Mouse (Mus musculus) lung, embryonic 15.5 days (tissue): ENCODE results near the gene Gm12253. TPM values are rescaled to one million over a fixed set of nuclear protein-coding genes. Genes with fewer than 3 reads are reported as not detected.

Source experiments
- ATAC-seq: fragments of 200-750 bp; cut with Nextera tagmentation; 2 replicates; pipeline ENCODE4 v1.8.0; 2017; ENCODE audit warnings: moderate number of reproducible peaks, borderline replicate concordance; ENCODE audit not compliant: low FRiP score, low TSS enrichment; ENCODE audit errors: extremely low read depth
- H3K27ac ChIP-seq: fragments of 300-500 bp; sonication (generic); 2 replicates; pipeline ENCODE4 v1.5.1; 2015; ENCODE audit warnings: moderate library complexity, mild to moderate bottlenecking, inconsistent platforms
- H3K27me3 ChIP-seq: fragments of 300-500 bp; sonication (generic); 2 replicates; pipeline ENCODE4 v1.6.1; 2015; ENCODE audit warnings: inconsistent platforms
- H3K36me3 ChIP-seq: fragments of 300-500 bp; sonication (generic); 2 replicates; pipeline ENCODE4 v1.6.1; 2015; ENCODE audit warnings: inconsistent platforms
- H3K4me1 ChIP-seq: fragments of 300-500 bp; sonication (generic); 2 replicates; pipeline ENCODE4 v1.6.1; 2015; ENCODE audit warnings: inconsistent platforms
- H3K4me2 ChIP-seq: fragments of 300-500 bp; sonication (generic); 2 replicates; pipeline ENCODE4 v1.6.1; 2015; ENCODE audit warnings: inconsistent platforms, mild to moderate bottlenecking, moderate library complexity
- H3K4me3 ChIP-seq: fragments of 300-500 bp; sonication (generic); 2 replicates; pipeline ENCODE4 v1.5.1; 2015; ENCODE audit warnings: mild to moderate bottlenecking, inconsistent platforms
- H3K9ac ChIP-seq: fragments of 300-500 bp; sonication (generic); 2 replicates; pipeline ENCODE4 v1.6.1; 2015; ENCODE audit warnings: inconsistent platforms
- H3K9me3 ChIP-seq: fragments of 300-500 bp; sonication (generic); 2 replicates; pipeline ENCODE4 v1.6.1; 2016; ENCODE audit warnings: inconsistent platforms
- WGBS: fragments of 180-500 bp; shearing (Covaris S2); methylation state at CpG from one replicate; pipeline ENCODE4 v1.1.7; 2015; 5-methylcytosine and 5-hydroxymethylcytosine counted together
- polyA plus RNA-seq: library from polyadenylated mRNA; unstranded; fragments of >200 nt; fragmentation: Nextera tagmentation; extraction: Ambion mirVana; gene quantifications from 2 replicates; pipeline ENCODE4 v1.2.1, GENCODE M21; 2015

The Gm12253 gene
- not detected in 2 replicates for polyA plus RNA-seq

DNA sequence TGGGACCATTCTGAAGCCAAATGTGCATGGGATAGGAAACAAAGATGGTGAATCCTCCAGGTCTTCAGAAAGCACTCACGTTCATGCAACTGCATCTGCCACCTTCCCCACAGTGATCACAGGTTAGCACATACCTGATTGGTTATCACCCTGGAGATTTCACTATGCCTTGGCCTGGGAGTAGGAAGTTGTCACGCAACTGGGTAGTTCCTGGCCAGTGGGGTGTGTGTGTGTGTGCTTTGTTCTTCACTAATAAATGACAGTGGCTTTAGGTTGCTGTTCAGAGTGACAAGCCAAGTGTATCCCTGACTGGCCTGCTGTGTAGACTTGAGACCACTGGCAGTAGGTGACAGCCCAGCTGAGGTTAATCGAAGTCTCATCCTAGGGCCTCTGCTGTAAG, at the start of gene Gm12253:
Gene Gm12253, plus strand, starts transcription at position 301 of the 400 bp plus-strand sequence.
- H3K4me2 ChIP-seq = no peak within 1 kb of the TSS
- no peak within 1 kb of the TSS for H3K4me3 ChIP-seq
- no peaks in the 10 kb centered on the region for H3K36me3 ChIP-seq
- H3K4me1 ChIP-seq = no peaks in the 10 kb centered on the region
- WGBS = 83% methylated on average over 3 of the region's 3 CpGs
- H3K9me3 ChIP-seq = no peaks in the 10 kb centered on the region
- no peak within 1 kb of the TSS for H3K27ac ChIP-seq
- ATAC-seq = no peak
- no peaks in the 10 kb centered on the region for H3K27me3 ChIP-seq
- no peak within 1 kb of the TSS for H3K9ac ChIP-seq

- H3K9me3 ChIP-seq = no peaks in the 10 kb centered on the region
- H3K36me3 ChIP-seq = no peaks in the 10 kb centered on the region
- no peak overlapping the region for H3K4me2 ChIP-seq
- WGBS = 64% methylated on average over 6 of the region's 6 CpGs
- H3K4me3 ChIP-seq = no peak overlapping the region
- ATAC-seq = no peak
- no peaks in the 10 kb centered on the region for H3K27me3 ChIP-seq
- no peak overlapping the region for H3K27ac ChIP-seq
- no peaks in the 10 kb centered on the region for H3K4me1 ChIP-seq
- no peak overlapping the region for H3K9ac ChIP-seq
Measured at GRCm38 (mm10) chr11:58399985-58400645, 32.2 kb upstream of the Gm12253 start.

- H3K9ac ChIP-seq = no peak overlapping the region
- no peak for ATAC-seq
Measured at GRCm38 (mm10) chr11:58400655-58401054, 31.7 kb upstream of the Gm12253 start.

DNA sequence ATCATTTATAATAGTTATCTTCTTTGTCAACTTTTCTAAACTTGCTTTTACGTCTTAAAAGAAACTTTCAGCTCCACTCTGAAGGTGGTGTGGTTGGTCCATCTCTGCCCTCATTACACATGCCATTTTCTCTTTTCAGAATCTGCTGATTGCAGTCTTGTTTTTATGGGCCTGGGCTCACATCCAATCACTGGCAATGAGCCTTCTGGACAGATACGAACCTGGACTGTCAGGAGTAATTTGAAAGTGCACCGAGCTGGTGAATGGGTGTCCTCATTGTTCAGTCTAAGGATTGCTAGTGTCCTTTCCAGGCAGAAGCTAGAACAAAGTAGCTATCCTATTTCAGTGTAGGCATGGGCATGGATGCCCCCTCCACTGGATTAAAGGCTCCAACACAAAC, 24.3 kb upstream of the Gm12253 start:
- Histone ChIP-seq H3K9me3 (no peaks in the 10 kb centered on the region), H3K36me3 (no peaks in the 10 kb centered on the region), H3K4me2 (no peak overlapping the region), H3K4me1 (no peaks in the 10 kb centered on the region), H3K27ac (no peak overlapping the region), H3K27me3 (no peaks in the 10 kb centered on the region), H3K4me3 (no peak overlapping the region), H3K9ac (no peak overlapping the region)
- ATAC-seq = no peak
- WGBS = 61% methylated on average over 3 of the region's 3 CpGs

More at GRCm38 (mm10) chr11:58400655-58401054, 31.7 kb upstream of the Gm12253 start:
- WGBS = 52% methylated on average over 5 of the region's 5 CpGs
- Histone ChIP-seq H3K4me2 (no peak overlapping the region), H3K36me3 (no peaks in the 10 kb centered on the region), H3K27ac (no peak overlapping the region), H3K27me3 (no peaks in the 10 kb centered on the region), H3K4me1 (no peaks in the 10 kb centered on the region), H3K4me3 (no peak overlapping the region), H3K9me3 (no peaks in the 10 kb centered on the region)

DNA sequence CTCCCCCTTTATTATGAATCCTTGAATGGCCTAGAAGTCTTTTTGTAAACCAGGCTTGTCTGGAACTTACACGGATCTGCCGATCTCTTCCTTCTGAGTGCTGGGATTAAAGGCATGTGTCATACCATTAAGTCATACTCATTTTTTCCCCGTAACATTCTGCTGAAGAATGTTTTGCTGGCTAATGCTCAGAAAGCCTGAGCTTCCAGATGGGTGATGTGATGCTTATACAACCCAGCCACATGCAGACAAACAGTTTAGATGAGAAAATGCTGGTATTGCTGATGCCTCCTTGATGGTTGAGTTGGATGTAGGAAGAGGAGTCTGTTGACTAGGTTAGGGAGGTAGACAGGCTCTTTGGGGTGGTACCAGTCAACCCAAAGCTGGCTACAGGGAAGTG, 14.0 kb upstream of the Gm12253 start:
- H3K9me3 ChIP-seq = no peaks in the 10 kb centered on the region
- H3K27ac ChIP-seq = no peak overlapping the region
- no peaks in the 10 kb centered on the region for H3K4me1 ChIP-seq
- H3K4me3 ChIP-seq = no peak overlapping the region
- no peaks in the 10 kb centered on the region for H3K27me3 ChIP-seq
- H3K9ac ChIP-seq = no peak overlapping the region
- no peak for ATAC-seq
- H3K36me3 ChIP-seq = no peaks in the 10 kb centered on the region
- WGBS = 48% methylated on average over 3 of the region's 3 CpGs
- no peak overlapping the region for H3K4me2 ChIP-seq

GRCm38 (mm10) chr11:58420815-58421214, 11.5 kb upstream of the Gm12253 start, which contains the start of gene 1810065E05Rik:
1810065E05Rik (plus strand) TSS chr11:58421111.
- H3K4me1 ChIP-seq = no peaks in the 10 kb centered on the region

GRCm38 (mm10) chr11:58437866-58438265, 5.5 kb downstream of the Gm12253 start:
- WGBS = 37% methylated on average over 5 of the region's 5 CpGs

More at GRCm38 (mm10) chr11:58420815-58421214, 11.5 kb upstream of the Gm12253 start, which contains the start of gene 1810065E05Rik:
- no peak within 1 kb of the TSS for H3K27ac ChIP-seq
- WGBS = 19% methylated on average over 1 of the region's 1 CpGs
- H3K9me3 ChIP-seq = no peaks in the 10 kb centered on the region
- no peaks in the 10 kb centered on the region for H3K36me3 ChIP-seq
- ATAC-seq = no peak
- no peak within 1 kb of the TSS for H3K4me2 ChIP-seq
- no peak within 1 kb of the TSS for H3K4me3 ChIP-seq
- no peaks in the 10 kb centered on the region for H3K27me3 ChIP-seq
- H3K9ac ChIP-seq = no peak within 1 kb of the TSS

GRCm38 (mm10) chr11:58452759-58453158, 20.4 kb downstream of the Gm12253 start, which contains the start of gene Lypd9:
Lypd9 (minus strand) TSS chr11:58452923.
- no peaks in the 10 kb centered on the region for H3K36me3 ChIP-seq
- no peaks in the 10 kb centered on the region for H3K9me3 ChIP-seq
- no peak for ATAC-seq
- no peak within 1 kb of the TSS for H3K4me3 ChIP-seq
- no peak within 1 kb of the TSS for H3K27ac ChIP-seq
- H3K27me3 ChIP-seq = no peaks in the 10 kb centered on the region
- H3K4me1 ChIP-seq = no peaks in the 10 kb centered on the region
- no peak within 1 kb of the TSS for H3K4me2 ChIP-seq
- H3K9ac ChIP-seq = no peak within 1 kb of the TSS
- 95% methylated on average over 9 of the region's 9 CpGs for WGBS

More at GRCm38 (mm10) chr11:58437866-58438265, 5.5 kb downstream of the Gm12253 start:
- H3K9me3 ChIP-seq = no peaks in the 10 kb centered on the region
- H3K9ac ChIP-seq = no peak overlapping the region
- H3K27ac ChIP-seq = no peak overlapping the region
- H3K4me2 ChIP-seq = no peak overlapping the region
- H3K4me3 ChIP-seq = no peak overlapping the region
- H3K36me3 ChIP-seq = no peaks in the 10 kb centered on the region
- no peaks in the 10 kb centered on the region for H3K27me3 ChIP-seq
- ATAC-seq = no peak
- H3K4me1 ChIP-seq = no peaks in the 10 kb centered on the region

DNA sequence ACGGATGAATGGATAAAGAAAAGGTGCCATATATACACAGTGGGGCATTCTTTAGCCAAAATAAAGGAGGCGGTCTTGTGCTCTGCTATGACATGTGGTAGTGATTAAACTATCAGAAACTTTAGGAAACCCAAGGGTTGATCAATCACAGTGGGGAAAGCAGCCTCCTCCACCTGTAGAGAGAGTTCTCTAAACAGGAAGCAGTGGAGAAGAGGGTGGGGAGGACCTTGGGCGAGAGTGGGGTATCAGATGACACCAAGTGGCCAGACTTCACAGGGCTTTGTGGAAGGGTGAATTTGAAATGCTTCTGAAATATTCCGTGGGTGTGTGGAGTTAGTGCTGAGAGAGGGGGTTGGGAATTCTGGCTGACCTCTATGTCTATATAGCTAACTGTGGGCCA, 21.2 kb downstream of the Gm12253 start:
- H3K9ac ChIP-seq = no peak overlapping the region
- no peaks in the 10 kb centered on the region for H3K36me3 ChIP-seq
- no peak overlapping the region for H3K4me2 ChIP-seq
- H3K27me3 ChIP-seq = no peaks in the 10 kb centered on the region
- ATAC-seq = no peak
- H3K27ac ChIP-seq = no peak overlapping the region
- H3K4me1 ChIP-seq = no peaks in the 10 kb centered on the region
- no peaks in the 10 kb centered on the region for H3K9me3 ChIP-seq
- H3K4me3 ChIP-seq = no peak overlapping the region
- WGBS = 33% methylated on average over 4 of the region's 4 CpGs

GRCm38 (mm10) chr11:58462170-58462569, 29.8 kb downstream of the Gm12253 start, which contains the start of gene Olfr30:
Olfr30 (minus strand) TSS chr11:58462270.
- H3K4me1 ChIP-seq = no peaks in the 10 kb centered on the region
- H3K9me3 ChIP-seq = no peaks in the 10 kb centered on the region
- ATAC-seq = no peak
- no peak within 1 kb of the TSS for H3K9ac ChIP-seq
- H3K27me3 ChIP-seq = no peaks in the 10 kb centered on the region
- no peak within 1 kb of the TSS for H3K4me2 ChIP-seq
- H3K27ac ChIP-seq = no peak within 1 kb of the TSS
- no peaks in the 10 kb centered on the region for H3K36me3 ChIP-seq
- H3K4me3 ChIP-seq = no peak within 1 kb of the TSS
